Mouse (Mus musculus) kidney, postnatal 0 days (tissue): ENCODE measurements around the gene Dram1. TPM values are rescaled to one million over a fixed set of nuclear protein-coding genes. Genes with fewer than 3 reads are reported as not detected.

ENCODE experiments used
- ATAC-seq: fragments of 200-750 bp; cut with Nextera tagmentation; replicated peaks from 2 replicates; pipeline ENCODE4 v1.8.0; 2017; ENCODE audit warnings: low read depth, moderate number of reproducible peaks, moderate TSS enrichment, moderate library complexity; ENCODE audit not compliant: low FRiP score
- DNase-seq: peaks from one replicate; pipeline ENCODE4 v3.0.0-alpha.2; 2016; ENCODE audit warnings: low spot score
- H3K27ac ChIP-seq: fragments of 300-500 bp; sonication (generic); 2 replicates; pipeline ENCODE4 v1.5.1; 2014; ENCODE audit warnings: mild to moderate bottlenecking
- H3K27me3 ChIP-seq: fragments of 300-500 bp; sonication (generic); 2 replicates; pipeline ENCODE4 v1.6.1; 2014; ENCODE audit warnings: low read length, mixed read lengths; ENCODE audit not compliant: insufficient read depth
- H3K36me3 ChIP-seq: fragments of 300-500 bp; sonication (generic); 2 replicates; pipeline ENCODE4 v1.6.1; 2014; ENCODE audit warnings: low read length, mixed read lengths; ENCODE audit not compliant: insufficient read depth
- H3K4me1 ChIP-seq: fragments of 300-500 bp; sonication (generic); replicated peaks from 2 replicates; pipeline ENCODE4 v1.6.1; 2014; ENCODE audit warnings: antibody characterized with exemption, low read length, mixed read lengths; ENCODE audit not compliant: insufficient read depth
- H3K4me2 ChIP-seq: fragments of 300-500 bp; sonication (generic); 2 replicates; pipeline ENCODE4 v1.6.1; 2014; ENCODE audit warnings: mild to moderate bottlenecking, low read length, moderate library complexity, mixed read lengths
- H3K4me3 ChIP-seq: fragments of 300-500 bp; sonication (generic); replicated peaks from 2 replicates; pipeline ENCODE4 v1.5.1; 2014; ENCODE audit warnings: low read depth, low read length
- H3K9ac ChIP-seq: fragments of 300-500 bp; sonication (generic); 2 replicates; pipeline ENCODE4 v1.6.1; 2014; ENCODE audit warnings: low read depth, low read length
- H3K9me3 ChIP-seq: fragments of 300-500 bp; sonication (generic); replicated peaks from 2 replicates; pipeline ENCODE4 v1.6.1; 2016; ENCODE audit warnings: low read length, inconsistent platforms, mixed read lengths
- CTCF ChIP-seq: IDR thresholded peaks from 2 replicates; pipeline ENCODE4 v1.5.1; 2016; ENCODE audit warnings: antibody characterized with exemption, low read depth, mild to moderate bottlenecking, moderate library complexity
- whole genome bisulfite sequencing: fragments of 180-500 bp; shearing (Covaris S2); extraction: QIAGEN DNeasy Blood & Tissue Kit; methylation state at CpG from one replicate; pipeline ENCODE4 v1.1.7; 2014; 5-methylcytosine and 5-hydroxymethylcytosine counted together
- polyA plus RNA-seq: library from polyadenylated mRNA; unstranded; fragments of >200 nt; fragmentation: Nextera tagmentation; extraction: Ambion mirVana; gene quantifications from 2 replicates; pipeline ENCODE4 v1.2.1, GENCODE M21; 2015

The Dram1 gene
- polyA plus RNA-seq, 1 experiment from 2014 or later = 5.9 TPM

DNA sequence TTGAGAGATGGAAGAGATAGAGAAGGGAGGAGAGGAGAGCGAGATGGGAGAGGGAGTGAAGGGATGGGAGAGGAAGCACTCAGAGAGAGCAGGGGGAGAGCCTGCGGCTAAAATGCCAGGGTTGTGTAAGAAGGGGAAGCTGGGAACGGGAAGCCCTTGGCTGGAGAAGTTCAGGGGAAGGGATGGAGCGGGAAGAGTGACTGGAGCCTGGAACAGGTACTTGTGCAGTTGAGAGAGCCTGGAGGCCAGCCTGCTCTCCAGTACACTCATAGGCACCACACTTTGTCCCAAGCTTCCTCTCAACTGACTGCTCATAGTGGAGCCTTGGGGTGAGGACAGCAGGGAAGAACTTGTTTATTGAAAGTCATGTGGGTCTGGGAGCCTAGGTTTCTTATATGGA lies 4.6 kb upstream of the Dram1 start:
- Histone ChIP-seq H3K4me2 (no peak overlapping the region), H3K27ac (no peak overlapping the region), H3K27me3 (no peaks in the 10 kb centered on the region), H3K4me3 (no peak overlapping the region), H3K36me3 (no peaks in the 10 kb centered on the region), H3K9ac (no peak overlapping the region), H3K9me3 (no peaks in the 10 kb centered on the region), H3K4me1 (0 out of 2 replicates have a peak, but pooled peaks cover 12% of the 10 kb centered on the region)
- DNase-seq (no peak), ATAC-seq (no peak)
- 73% methylated on average over 4 of the region's 4 CpGs for WGBS
- no peak for TF ChIP-seq CTCF

DNA sequence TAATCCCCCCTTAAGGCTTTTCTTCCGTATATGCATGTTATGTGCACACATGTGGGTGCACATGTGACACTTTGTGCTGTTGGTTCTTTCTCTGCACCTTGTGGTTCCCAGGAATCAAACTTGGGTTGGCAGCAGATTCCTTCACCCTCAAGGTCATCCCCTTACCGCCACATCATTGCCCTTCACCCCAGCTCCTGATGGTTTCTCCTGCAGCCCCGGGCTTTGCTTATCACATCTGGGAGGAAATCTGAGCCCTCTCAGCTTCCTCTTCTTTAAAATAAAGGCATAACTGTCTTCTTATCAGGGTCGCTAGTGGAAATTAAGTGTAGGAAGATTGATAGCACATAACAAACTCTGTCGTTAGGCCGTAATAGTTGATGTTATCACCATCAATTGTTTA lies 3.1 kb upstream of the Dram1 start:
- DNase-seq (no peak), ATAC-seq (no peak)
- Histone ChIP-seq H3K27ac (no peak overlapping the region), H3K4me1 (0 out of 2 replicates have a peak, but pooled peaks cover 12% of the 10 kb centered on the region), H3K9me3 (no peaks in the 10 kb centered on the region), H3K27me3 (no peaks in the 10 kb centered on the region), H3K4me3 (no peak overlapping the region), H3K4me2 (no peak overlapping the region), H3K36me3 (no peaks in the 10 kb centered on the region), H3K9ac (no peak overlapping the region)
- no peak for TF ChIP-seq CTCF
- 50% methylated on average over 6 of the region's 6 CpGs for WGBS

DNA sequence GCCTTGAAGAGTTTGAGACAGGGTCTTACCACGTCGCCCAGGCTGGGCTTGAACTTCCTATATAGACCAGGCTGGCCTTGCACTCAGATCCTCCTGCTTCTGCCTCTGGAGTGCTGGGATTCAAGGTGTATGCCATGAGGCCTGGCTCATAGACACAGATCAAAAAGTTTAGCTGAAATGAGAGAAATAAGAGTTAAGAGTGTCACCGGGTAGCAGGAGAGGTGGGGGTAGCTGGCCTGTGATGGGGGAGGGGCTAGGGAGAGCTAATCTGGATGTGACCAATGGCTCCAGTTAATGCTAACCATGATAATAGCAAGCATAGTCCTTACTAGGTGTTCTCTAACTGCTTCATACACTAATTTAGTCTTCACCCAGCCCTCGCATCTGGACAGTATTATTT lies 2.4 kb upstream of the Dram1 start:
- DNase-seq = no peak
- no peak overlapping the region for H3K4me3 ChIP-seq
- no peak for TF ChIP-seq CTCF

DNA sequence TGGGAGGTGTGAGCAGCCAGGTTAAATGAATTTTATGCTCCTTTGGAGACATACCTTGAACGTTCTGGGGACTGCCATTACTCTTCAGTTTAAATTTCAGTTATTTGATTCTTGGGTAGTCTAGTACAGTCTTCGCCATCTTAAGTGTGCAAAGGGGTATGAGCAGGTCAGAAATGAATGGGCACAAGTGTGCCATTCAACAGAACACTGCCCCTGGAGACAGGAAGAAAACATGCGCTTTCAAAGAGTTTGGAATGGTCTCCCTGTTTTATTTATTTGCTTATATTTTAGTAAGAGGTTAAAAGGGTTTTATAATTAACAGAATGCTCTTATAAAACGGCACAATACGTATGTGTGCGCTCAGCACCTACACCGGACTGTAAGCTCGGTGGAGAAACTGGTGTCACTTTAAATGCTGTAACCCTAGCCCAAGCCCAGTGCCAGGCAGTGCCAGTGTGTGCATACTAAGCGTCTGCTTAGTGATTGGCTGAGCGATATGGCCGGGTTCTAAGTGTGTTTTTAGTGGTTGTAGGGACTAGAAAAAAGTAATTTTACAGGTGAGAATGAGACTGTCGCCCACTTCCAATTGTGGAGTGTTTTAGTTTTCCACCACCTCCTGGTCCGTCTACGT lies 1.7 kb upstream of the Dram1 start:
- Histone ChIP-seq H3K9me3 (no peaks in the 10 kb centered on the region), H3K9ac (no peak overlapping the region), H3K4me1 (0 out of 2 replicates have a peak, but pooled peaks cover 6% of the 10 kb centered on the region), H3K27ac (peak overlapping the region; percentile 44; the same call in 1 of the 2 replicates), H3K4me3 (peak overlapping the region; percentile 72), H3K36me3 (no peaks in the 10 kb centered on the region), H3K4me2 (peak overlapping the region; percentile 82), H3K27me3 (no peaks in the 10 kb centered on the region)
- TF ChIP-seq CTCF = peak; percentile 26; the same call in 1 of the 2 replicates
- DNase-seq (peak; percentile 27), ATAC-seq (no peak)
- WGBS = 35% methylated on average over 14 of the region's 14 CpGs

More for the DNA sequence above, 2.4 kb upstream of the Dram1 start:
- Histone ChIP-seq H3K4me1 (0 out of 2 replicates have a peak, but pooled peaks cover 11% of the 10 kb centered on the region), H3K36me3 (no peaks in the 10 kb centered on the region), H3K9me3 (no peaks in the 10 kb centered on the region), H3K9ac (no peak overlapping the region), H3K27ac (peak overlapping the region; percentile 33; the same call in 1 of the 2 replicates), H3K27me3 (no peaks in the 10 kb centered on the region), H3K4me2 (peak overlapping the region; percentile 82; the same call in 1 of the 2 replicates)
- 68% methylated on average over 4 of the region's 4 CpGs for WGBS
- ATAC-seq = no peak

DNA sequence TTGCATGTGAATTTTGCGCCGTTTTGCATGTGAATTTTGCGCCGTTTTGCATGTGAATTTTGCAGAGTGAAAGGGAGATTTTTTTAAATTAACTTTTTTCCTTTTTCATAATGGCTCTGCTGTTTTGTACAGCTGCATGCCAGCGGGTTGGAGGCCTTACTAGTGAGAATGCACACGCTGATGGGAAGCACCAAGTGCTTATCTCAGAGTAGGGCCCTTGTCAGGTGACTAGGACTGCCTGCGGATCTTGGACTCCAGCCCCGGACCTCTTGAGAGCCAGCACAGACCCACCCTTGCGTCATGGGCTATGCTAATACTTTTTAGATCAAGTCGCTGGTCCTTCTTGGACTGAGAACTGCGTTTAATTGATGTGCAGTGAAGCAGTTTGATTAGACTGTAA lies 1.1 kb upstream of the Dram1 start:
- Histone ChIP-seq H3K36me3 (no peaks in the 10 kb centered on the region), H3K4me1 (0 out of 2 replicates have a peak, but pooled peaks cover 6% of the 10 kb centered on the region), H3K9ac (peak overlapping the region; percentile 70; the same call in 1 of the 2 replicates), H3K9me3 (no peaks in the 10 kb centered on the region), H3K27me3 (no peaks in the 10 kb centered on the region), H3K27ac (peak overlapping the region; percentile 44; the same call in 1 of the 2 replicates), H3K4me2 (peak overlapping the region; percentile 82), H3K4me3 (peak overlapping the region; percentile 72)
- peak; percentile 31 for DNase-seq
- ATAC-seq = 0 out of 2 replicates have a peak, but pooled peaks have one; percentile 26
- TF ChIP-seq CTCF = no peak
- WGBS = 3% methylated on average over 11 of the region's 11 CpGs

DNA sequence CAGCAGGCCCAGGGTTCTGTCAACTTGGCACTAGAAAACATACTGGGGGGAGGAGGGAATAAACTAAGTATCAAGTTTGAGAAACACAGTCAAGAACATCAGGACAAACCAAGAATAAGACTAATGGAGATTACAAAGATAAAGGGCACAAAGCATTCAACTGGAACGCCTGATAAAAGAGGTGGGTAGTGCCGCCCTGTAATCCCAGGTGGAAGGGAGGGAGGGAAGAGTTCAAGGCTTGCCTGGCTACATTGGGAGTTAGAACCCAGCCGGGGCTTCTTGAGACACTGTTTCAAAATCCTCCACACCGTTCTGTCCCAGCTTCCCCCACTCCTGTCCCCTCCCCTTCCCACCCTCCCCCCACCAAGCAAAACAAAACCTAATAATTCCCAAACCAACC lies 1.2 kb downstream of the Dram1 start:
- WGBS = 79% methylated on average over 4 of the region's 4 CpGs

More for the DNA sequence above, 1.2 kb downstream of the Dram1 start:
- Histone ChIP-seq H3K4me3 (no peak overlapping the region), H3K36me3 (no peaks in the 10 kb centered on the region), H3K4me2 (no peak overlapping the region), H3K27me3 (no peaks in the 10 kb centered on the region), H3K9ac (no peak overlapping the region), H3K9me3 (no peaks in the 10 kb centered on the region), H3K4me1 (0 out of 2 replicates have a peak, but pooled peaks cover 6% of the 10 kb centered on the region), H3K27ac (no peak overlapping the region)
- DNase-seq (no peak), ATAC-seq (no peak)
- no peak for TF ChIP-seq CTCF
